Mouse (Mus musculus): Measurements from ENCODE around the gene Natd1. TPM values are rescaled to one million over a fixed set of nuclear protein-coding genes. Genes with fewer than 3 reads are reported as not detected.

Gene Natd1
- polyA plus RNA-seq (2016; fragmentation: Nextera tagmentation; extraction: Ambion mirVana), result 17.6 and 19.9 TPM in 2 replicates

DNA sequence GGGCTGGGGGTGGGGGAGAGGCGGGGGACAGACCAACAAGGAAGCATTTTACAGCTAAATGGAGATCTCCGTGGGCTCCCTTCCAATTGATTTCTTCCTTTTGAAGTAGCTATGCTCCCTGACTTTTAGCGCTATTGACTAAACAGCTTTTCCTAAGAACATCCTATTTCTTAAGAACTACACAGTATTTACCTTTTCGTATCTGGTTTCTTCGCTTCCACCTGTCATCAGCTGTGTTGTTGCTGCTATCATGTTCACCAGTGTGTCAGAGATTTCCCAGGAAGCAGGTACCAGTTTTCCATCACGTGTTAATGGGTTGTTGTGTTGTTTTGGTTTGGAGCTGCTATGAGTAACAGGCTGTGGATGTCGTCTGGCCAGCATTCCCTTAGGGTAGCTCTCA is at the start of gene Natd1:
Gene Natd1, minus strand, starts transcription at position 260 of the 400 bp plus-strand sequence.
- H3K4me3 ChIP-seq, result peak within 1 kb of the TSS; percentile 99
- H3K36me3 ChIP-seq (replicated peaks), result no peaks in the 10 kb centered on the region
- H3K27me3 ChIP-seq (replicated peaks; ENCODE audit: low read depth, poor library complexity, severe bottlenecking), result no peaks in the 10 kb centered on the region
- DNase-seq (ENCODE audit: low spot score), result no peak
- 43% methylated on average over 7 of the region's 7 CpGs for whole genome bisulfite sequencing
- no peaks in the 10 kb centered on the region for H3K9me3 ChIP-seq
- peak within 1 kb of the TSS; percentile 93 for H3K27ac ChIP-seq (replicated peaks)
- peaks cover 53% of the 10 kb centered on the region for H3K4me1 ChIP-seq

DNA sequence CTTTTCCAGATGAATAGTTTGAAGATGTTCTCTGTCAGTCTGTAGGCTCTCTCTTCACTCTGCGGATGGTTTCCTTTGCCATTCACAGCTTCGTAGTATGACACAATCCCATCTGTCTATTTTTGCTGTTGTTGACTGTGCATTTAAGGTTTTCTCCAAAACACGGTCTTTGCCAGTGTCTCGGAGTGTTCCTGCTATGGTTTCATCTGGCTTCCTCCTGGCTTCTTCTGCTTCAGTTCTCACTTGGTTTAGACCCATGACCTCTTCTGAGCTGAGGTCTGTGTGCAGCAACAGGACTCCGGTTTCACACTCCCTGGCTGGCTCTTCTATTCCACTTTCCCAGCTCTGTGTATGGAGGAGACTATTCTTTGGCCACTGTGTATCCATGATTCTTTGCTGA is 48.2 kb upstream of the Natd1 start:
- 82% methylated on average over 5 of the region's 5 CpGs for WGBS
- Histone ChIP-seq H3K9me3 (0 out of 2 replicates have a peak, but pooled peaks cover 3% of the 10 kb centered on the region), H3K36me3 (replicated peaks) (no peaks in the 10 kb centered on the region), H3K4me1 (peaks cover 7% of the 10 kb centered on the region), H3K4me3 (no peak overlapping the region), H3K27ac (replicated peaks) (no peak overlapping the region), H3K27me3 (replicated peaks; ENCODE audit: low read depth, poor library complexity, severe bottlenecking) (no peaks in the 10 kb centered on the region)
- no peak for DNase-seq (ENCODE audit: low spot score)

DNA sequence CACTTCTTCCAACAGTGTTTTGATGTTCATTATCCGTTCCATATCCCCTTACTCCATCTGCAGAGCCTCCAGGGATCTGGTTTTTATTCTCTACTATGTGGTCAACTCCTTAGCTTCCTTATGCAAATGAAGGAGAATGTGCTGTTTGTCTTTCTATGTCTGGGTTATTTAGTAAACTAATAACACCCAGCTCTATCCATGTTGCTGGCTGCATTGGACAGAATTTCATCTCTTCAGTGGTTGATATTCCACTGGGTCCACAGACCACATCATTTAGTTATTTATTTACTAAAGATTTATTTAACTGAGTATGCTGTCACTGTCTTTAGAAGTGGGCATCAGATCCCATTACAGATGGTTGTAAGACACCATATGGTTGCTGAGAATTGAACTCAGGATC is 46.6 kb upstream of the Natd1 start:
- H3K4me1 ChIP-seq, result no peaks in the 10 kb centered on the region
- H3K9me3 ChIP-seq, result 0 out of 2 replicates have a peak, but pooled peaks cover 3% of the 10 kb centered on the region
- no peak overlapping the region for H3K27ac ChIP-seq (replicated peaks)
- DNase-seq (ENCODE audit: low spot score), result no peak
- no peaks in the 10 kb centered on the region for H3K27me3 ChIP-seq (replicated peaks; ENCODE audit: low read depth, poor library complexity, severe bottlenecking)
- no peak overlapping the region for H3K4me3 ChIP-seq
- no peaks in the 10 kb centered on the region for H3K36me3 ChIP-seq (replicated peaks)
- 77% methylated on average over 1 of the region's 1 CpGs for WGBS

DNA sequence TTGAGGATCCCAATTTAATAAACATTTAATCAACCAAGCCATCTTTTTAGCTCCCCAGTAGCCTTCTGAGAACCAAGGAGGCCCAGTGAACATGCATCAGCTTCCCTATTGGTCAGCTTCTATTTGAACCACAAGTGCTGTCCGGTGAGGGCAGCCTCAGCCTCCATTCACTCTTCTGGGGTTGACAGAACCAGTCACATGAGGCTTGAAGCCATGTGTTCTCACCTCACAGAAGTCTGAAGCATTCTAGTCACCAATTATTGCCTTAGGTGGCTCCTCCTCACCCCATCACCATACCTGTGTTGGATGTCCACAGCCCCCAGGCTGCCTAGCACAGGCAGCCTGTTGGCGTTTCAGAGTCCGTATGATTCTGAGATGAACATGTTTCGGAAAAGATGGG is 44.4 kb upstream of the Natd1 start:
- 92% methylated on average over 4 of the region's 4 CpGs for WGBS
- no peaks in the 10 kb centered on the region for H3K27me3 ChIP-seq (replicated peaks; ENCODE audit: low read depth, poor library complexity, severe bottlenecking)
- no peak overlapping the region for H3K4me3 ChIP-seq
- peaks cover 5% of the 10 kb centered on the region for H3K4me1 ChIP-seq
- H3K27ac ChIP-seq (replicated peaks), result no peak overlapping the region
- no peak for DNase-seq (ENCODE audit: low spot score)
- no peaks in the 10 kb centered on the region for H3K9me3 ChIP-seq
- no peaks in the 10 kb centered on the region for H3K36me3 ChIP-seq (replicated peaks)

DNA sequence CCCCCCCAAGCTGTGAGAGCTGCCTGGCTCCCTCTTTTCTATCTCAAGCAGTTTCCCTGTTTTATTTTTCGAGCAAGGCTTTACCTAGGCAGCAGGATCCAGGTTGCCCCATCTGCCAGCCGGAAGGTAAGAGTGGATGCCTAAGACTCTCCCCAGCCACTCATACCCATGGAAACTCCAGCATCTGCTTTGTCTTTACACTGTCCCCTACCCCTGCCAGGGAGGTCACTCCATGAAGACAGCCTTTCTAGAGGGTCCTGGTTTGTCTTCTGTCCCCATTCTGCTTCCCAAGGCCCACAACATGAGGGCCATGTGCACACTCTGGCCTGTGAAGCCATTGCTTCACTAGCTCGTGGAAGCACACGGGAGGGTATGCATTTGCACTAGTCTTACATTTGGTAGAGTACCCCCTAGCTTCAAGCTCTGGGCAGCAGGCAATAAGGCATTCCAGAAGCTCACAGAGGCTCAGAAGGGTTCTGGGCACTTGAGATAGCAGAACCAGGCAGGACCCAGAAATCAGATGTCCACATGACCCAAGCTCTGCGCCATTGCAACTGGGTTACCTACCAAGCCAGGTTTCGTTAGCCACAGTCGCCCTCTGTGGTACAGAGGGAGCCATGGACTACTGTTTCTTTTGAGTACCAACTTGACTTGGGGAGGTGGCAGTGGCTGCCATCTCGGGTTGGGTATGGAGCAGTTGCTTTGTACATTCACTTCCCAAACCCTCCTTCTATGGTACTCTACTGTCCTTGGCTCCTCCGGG is 41.3 kb upstream of the Natd1 start:
- no peaks in the 10 kb centered on the region for H3K9me3 ChIP-seq
- H3K4me3 ChIP-seq, result no peak overlapping the region
- peaks cover 27% of the 10 kb centered on the region for H3K36me3 ChIP-seq (replicated peaks)
- H3K4me1 ChIP-seq, result peaks cover 11% of the 10 kb centered on the region
- DNase-seq (ENCODE audit: low spot score), result no peak
- H3K27me3 ChIP-seq (replicated peaks; ENCODE audit: low read depth, poor library complexity, severe bottlenecking), result no peaks in the 10 kb centered on the region
- WGBS, result 74% methylated on average over 9 of the region's 9 CpGs
- no peak overlapping the region for H3K27ac ChIP-seq (replicated peaks)

DNA sequence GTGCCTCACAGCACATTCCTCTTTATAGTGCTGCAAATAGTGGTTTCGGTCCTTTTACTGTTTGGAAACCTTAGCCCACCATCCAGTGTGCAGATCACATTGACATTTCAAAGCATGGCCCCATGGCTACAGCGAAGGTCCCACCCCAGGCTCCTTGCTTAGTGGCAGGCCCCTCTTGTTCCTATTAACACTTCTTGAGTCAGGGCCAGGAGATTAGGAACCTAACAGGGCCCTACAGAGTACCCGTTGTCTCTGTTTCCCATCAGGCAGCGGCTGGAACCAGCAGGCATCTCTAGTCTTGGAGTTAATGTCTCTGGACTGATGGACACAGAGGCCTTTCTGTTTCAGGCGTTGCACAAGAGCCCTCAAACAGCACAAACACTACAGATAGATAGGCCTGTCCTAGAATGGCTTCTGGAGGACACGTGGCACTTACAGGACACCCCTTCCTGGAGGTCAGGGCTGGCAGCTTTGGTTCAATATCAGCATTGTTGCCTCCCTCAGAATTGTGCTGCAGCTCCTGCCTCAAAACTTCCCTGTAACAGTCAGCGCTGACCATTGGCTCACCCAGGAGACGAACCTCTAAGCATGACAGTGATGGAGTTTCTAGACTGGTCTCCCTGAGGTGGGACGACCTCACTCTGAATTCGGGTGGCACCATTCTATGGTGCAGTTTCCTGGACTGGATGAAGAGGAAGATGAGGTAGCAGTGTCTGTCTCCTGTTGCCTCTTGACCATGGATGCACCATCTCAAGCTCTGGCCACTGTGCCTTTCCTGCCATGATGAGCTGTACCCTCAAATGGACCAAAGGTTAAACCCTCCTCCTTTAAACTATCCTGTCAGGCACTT is 39.9 kb upstream of the Natd1 start:
- 74% methylated on average over 10 of the region's 10 CpGs for WGBS
- H3K4me3 ChIP-seq, result no peak overlapping the region
- H3K9me3 ChIP-seq, result no peaks in the 10 kb centered on the region
- peaks cover 11% of the 10 kb centered on the region for H3K4me1 ChIP-seq
- H3K27ac ChIP-seq (replicated peaks), result 0 out of 2 replicates have a peak overlapping the region, but pooled peaks have one; percentile 7
- no peak for DNase-seq (ENCODE audit: low spot score)
- peaks cover 38% of the 10 kb centered on the region for H3K36me3 ChIP-seq (replicated peaks)
- no peaks in the 10 kb centered on the region for H3K27me3 ChIP-seq (replicated peaks; ENCODE audit: low read depth, poor library complexity, severe bottlenecking)

DNA sequence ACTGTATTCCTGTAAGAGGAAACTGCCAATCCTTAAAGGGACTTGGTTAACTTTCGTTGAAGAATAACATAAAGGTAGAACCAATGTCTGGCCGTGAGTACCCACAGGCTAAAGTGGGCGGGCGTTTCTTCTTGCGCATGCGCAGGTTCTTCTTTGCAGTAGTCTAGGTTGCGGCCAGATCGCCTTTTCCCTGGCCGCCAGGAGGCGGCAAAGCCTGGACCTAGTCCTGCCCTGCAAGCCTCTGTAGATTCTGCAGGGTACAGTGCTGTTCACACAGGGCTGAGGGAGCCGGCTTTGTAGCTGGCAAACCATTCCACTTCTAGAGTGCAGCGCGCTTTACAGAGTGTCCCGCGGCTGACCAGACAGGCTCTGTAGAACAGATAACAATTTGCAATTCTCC is 39.3 kb upstream of the Natd1 start:
- 7% methylated on average over 15 of the region's 15 CpGs for WGBS
- H3K27me3 ChIP-seq (replicated peaks; ENCODE audit: low read depth, poor library complexity, severe bottlenecking), result no peaks in the 10 kb centered on the region
- peaks cover 11% of the 10 kb centered on the region for H3K4me1 ChIP-seq
- H3K9me3 ChIP-seq, result no peaks in the 10 kb centered on the region
- H3K36me3 ChIP-seq (replicated peaks), result peaks cover 44% of the 10 kb centered on the region
- DNase-seq (ENCODE audit: low spot score), result peak; percentile 93
- 0 out of 2 replicates have a peak overlapping the region, but pooled peaks have one; percentile 7 for H3K27ac ChIP-seq (replicated peaks)
- H3K4me3 ChIP-seq, result no peak overlapping the region

DNA sequence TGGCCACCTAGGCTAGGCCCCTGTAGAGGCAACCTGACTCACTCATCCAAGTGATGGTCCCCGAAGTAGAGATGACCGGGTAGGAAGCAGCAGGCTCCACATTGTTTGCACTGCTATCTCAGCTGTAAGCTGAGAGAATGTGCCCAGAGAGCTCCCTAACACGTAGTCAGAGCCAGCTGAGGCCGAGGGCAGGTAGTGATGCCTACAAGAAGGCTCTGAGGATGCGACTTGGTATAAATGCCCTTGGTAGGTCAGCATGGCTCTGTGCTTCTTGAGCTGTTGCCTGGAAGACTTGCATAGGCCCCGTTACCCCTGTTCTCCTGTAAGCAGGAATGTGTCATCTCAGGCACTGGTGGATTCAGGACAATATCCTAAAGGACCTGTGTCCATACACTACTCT is 38.4 kb upstream of the Natd1 start:
- Histone ChIP-seq H3K27me3 (replicated peaks; ENCODE audit: low read depth, poor library complexity, severe bottlenecking) (no peaks in the 10 kb centered on the region), H3K4me3 (no peak overlapping the region), H3K27ac (replicated peaks) (no peak overlapping the region), H3K4me1 (peaks cover 11% of the 10 kb centered on the region), H3K36me3 (replicated peaks) (peaks cover 52% of the 10 kb centered on the region), H3K9me3 (no peaks in the 10 kb centered on the region)
- no peak for DNase-seq (ENCODE audit: low spot score)
- WGBS, result 94% methylated on average over 6 of the region's 6 CpGs

DNA sequence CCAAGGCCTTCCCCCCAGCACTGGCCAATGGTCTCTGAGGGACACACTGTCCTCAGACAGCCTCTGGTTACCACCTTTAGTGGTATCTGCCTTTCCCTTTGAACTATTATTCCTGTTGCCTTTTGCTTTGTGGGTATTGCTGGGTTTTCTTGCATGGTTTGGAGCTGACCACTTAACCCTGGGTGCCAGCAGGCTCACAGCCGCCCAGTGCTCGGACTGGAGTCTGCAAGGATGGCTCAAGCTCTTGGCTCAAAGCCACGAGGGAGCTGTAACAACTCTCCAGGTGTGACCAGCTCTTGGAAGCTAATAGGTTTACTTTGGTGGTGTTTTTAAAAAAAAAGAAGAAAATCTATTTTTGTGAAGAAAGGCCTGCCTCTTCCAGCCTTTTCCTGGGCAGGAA is 37.8 kb upstream of the Natd1 start:
- peaks cover 59% of the 10 kb centered on the region for H3K36me3 ChIP-seq (replicated peaks)
- 89% methylated on average over 3 of the region's 3 CpGs for WGBS

DNA sequence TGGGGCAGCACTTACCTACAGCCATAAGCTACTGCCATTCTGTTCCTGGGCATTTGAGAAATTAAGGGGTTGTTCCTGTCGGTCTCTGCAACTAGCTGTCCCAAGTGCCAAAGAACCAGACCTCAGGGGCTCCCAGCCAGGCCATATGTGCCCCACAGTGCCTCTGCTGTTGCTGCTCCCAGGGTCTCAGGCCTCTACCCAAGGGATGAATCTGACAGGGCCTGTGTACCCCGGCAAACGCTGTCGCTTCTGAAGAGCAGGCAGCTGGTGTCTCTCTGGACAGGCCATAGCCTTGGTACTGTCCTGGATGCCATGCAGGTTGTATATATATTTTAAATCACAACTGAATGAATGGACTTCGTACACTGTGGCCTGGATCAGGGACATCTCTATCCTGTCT is 37.3 kb upstream of the Natd1 start:
- Histone ChIP-seq H3K4me3 (no peak overlapping the region), H3K9me3 (no peaks in the 10 kb centered on the region), H3K27me3 (replicated peaks; ENCODE audit: low read depth, poor library complexity, severe bottlenecking) (no peaks in the 10 kb centered on the region), H3K4me1 (peaks cover 11% of the 10 kb centered on the region), H3K27ac (replicated peaks) (no peak overlapping the region), H3K36me3 (replicated peaks) (peaks cover 63% of the 10 kb centered on the region)
- WGBS, result 91% methylated on average over 5 of the region's 5 CpGs
- no peak for DNase-seq (ENCODE audit: low spot score)

More for the DNA sequence above, 37.8 kb upstream of the Natd1 start:
- Histone ChIP-seq H3K4me1 (peaks cover 11% of the 10 kb centered on the region), H3K27me3 (replicated peaks; ENCODE audit: low read depth, poor library complexity, severe bottlenecking) (no peaks in the 10 kb centered on the region), H3K4me3 (no peak overlapping the region), H3K9me3 (no peaks in the 10 kb centered on the region), H3K27ac (replicated peaks) (no peak overlapping the region)
- no peak for DNase-seq (ENCODE audit: low spot score)

DNA sequence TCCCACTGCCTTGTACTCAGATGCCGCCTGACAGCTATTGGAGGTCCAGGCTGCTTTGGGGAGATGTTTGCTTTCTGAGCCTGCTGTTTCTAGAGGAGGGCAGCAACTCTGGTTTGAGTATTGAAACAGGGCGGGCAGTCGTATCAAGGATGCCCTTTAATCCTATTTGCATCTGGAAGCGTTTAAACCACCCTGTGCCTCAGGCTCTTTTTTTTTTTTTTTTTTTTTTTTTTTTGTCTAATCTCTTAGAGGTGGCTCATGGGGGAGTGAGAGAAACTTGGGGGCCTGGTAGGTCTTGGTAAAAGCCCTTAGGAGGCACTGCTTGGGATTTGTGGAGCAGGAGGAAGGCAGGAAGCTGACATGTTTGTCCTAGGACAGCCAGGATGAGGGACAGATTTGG is 30.5 kb upstream of the Natd1 start:
- H3K4me3 ChIP-seq, result no peak overlapping the region
- H3K27ac ChIP-seq (replicated peaks), result peak overlapping the region; percentile 30; the same call in 1 of the 2 replicates
- DNase-seq (ENCODE audit: low spot score), result peak; percentile 15
- no peaks in the 10 kb centered on the region for H3K9me3 ChIP-seq
- H3K4me1 ChIP-seq, result peaks cover 35% of the 10 kb centered on the region
- no peaks in the 10 kb centered on the region for H3K27me3 ChIP-seq (replicated peaks; ENCODE audit: low read depth, poor library complexity, severe bottlenecking)
- 27% methylated on average over 4 of the region's 4 CpGs for WGBS
- H3K36me3 ChIP-seq (replicated peaks), result peaks cover 90% of the 10 kb centered on the region

DNA sequence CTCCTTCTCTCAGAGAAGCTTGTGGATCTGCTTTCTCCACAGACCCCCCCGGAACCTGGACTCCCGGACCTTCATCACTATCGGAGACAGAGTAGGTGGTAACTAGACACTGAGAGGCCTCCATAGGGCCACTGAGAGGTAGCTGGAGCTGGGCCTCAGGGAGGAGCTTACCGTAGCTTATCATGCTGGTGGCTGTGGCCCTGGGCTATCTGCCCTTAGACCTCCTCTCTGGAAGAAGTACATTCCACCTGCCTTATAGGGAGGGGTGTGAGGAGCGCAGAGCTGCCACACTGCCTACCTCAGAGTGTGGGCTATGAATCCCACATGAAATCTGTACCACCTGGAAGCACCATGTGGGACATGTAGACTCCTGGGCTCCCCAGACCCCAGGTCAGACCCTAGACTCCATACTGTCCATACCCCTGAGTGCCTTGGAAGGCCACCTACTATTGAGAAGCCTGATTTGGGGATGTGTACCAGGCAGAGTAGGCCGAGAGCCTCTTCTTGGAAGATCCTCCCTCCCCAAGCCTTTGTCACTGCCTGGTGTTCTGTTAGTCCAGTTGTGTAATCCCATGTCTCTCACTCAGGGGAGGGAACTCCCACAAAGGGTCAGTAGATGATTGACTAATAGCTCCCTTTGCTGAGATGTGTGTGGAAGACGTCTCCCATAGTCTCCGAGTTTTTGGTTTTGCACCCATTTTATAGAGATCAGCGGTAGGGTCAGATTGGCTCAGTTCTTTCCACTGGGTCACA is 27.9 kb upstream of the Natd1 start:
- no peaks in the 10 kb centered on the region for H3K27me3 ChIP-seq (replicated peaks; ENCODE audit: low read depth, poor library complexity, severe bottlenecking)
- no peaks in the 10 kb centered on the region for H3K9me3 ChIP-seq
- WGBS, result 89% methylated on average over 9 of the region's 9 CpGs
- H3K4me1 ChIP-seq, result peaks cover 41% of the 10 kb centered on the region
- DNase-seq (ENCODE audit: low spot score), result no peak
- H3K4me3 ChIP-seq, result no peak overlapping the region
- peaks cover 82% of the 10 kb centered on the region for H3K36me3 ChIP-seq (replicated peaks)
- peak overlapping the region; percentile 46; the same call in 1 of the 2 replicates for H3K27ac ChIP-seq (replicated peaks)
